ENCODE assay signal across 19 mouse cellular contexts in the genomic region with DNA sequence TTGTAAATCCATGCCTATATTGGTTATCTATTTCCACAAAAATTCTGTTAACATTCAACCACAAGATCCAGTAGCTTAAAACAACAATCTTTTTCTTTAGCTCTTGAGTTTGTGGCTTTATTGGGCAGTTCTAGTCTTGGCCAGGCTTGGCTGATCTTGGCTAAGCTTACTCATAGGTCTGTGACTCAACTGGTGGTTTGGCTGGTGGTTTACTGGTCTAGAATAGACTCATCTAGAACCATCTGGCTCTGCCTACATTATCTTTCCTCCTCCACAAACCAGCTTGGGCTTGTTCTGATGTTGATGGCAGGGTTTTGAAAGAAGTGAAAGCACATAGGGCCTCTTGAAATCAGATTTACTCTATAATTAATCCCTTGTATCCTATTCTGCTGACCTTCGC. TPM values are rescaled to one million over a fixed set of nuclear protein-coding genes. Genes with fewer than 3 reads are reported as not detected.
DNase-seq lines count a peak whose midpoint lies in the region; ATAC-seq and TF ChIP-seq lines count a peak whose summit lies in the region.
"Had no signal": no experiment of that assay in that cellular context is flagged by ENCODE, and none has a peak within 500 bp of the region (broad histone marks: within the 10 kb centered on the region; RNA-seq: fewer than 3 reads in every experiment).

No protein-coding gene starts in this region.

- WGBS in liver, postnatal 0 days (ENCODE audit: insufficient replicate concordance): 91% methylated on average over 1 of the region's 1 CpGs

- H3K4me2 ChIP-seq in liver, postnatal 0 days (ENCODE audit: low read depth, low read length): no peak overlapping the region
- H3K4me2 ChIP-seq: forebrain, embryonic 13.5 days had no signal

- H3K27me3 ChIP-seq in liver, postnatal 0 days (ENCODE audit: insufficient read depth, low read length): no peaks in the 10 kb centered on the region
- H3K27me3 ChIP-seq: forebrain, embryonic 13.5 days had no signal

- H3K36me3 ChIP-seq in liver, postnatal 0 days (replicated peaks; ENCODE audit: insufficient read depth, low read length): no peaks in the 10 kb centered on the region

- no peaks in the 10 kb centered on the region for H3K4me1 ChIP-seq in liver, postnatal 0 days (ENCODE audit: insufficient read depth)
- H3K4me1 ChIP-seq: forebrain, embryonic 13.5 days had no signal

- no peak overlapping the region for H3K27ac ChIP-seq in liver, postnatal 0 days (ENCODE audit: low read depth)
- H3K27ac ChIP-seq: forebrain, embryonic 13.5 days had no signal

- no peak for TF ChIP-seq CTCF in liver, postnatal 0 days (IDR thresholded peaks at IDR 0.05; ENCODE audit: low read depth)

- no peak for ATAC-seq in liver, postnatal 0 days
- ATAC-seq: intestine, embryonic 16.5 days; lung, postnatal 0 days; midbrain, embryonic 16.5 days had no signal

- DNase-seq in adrenal gland, postnatal 36 days: peak; percentile 7 to 15
- no peak for DNase-seq in adrenal gland, postnatal 25 days
- peak; percentile 53 to 59 for DNase-seq in right cerebral cortex, adult 2 months (ENCODE audit: low spot score in 2 of 2)
- DNase-seq in right cerebral cortex, postnatal 10 days (ENCODE audit: low spot score in 2 of 2): no peak
- DNase-seq in layer of hippocampus, adult 8-10 months (ENCODE audit: low spot score in 2 of 2): peak; percentile 55 to 72
- no peak for DNase-seq in gastrocnemius, postnatal 4 days (ENCODE audit: low spot score in 2 of 2)
- DNase-seq in spleen, postnatal 10 days (ENCODE audit: low spot score in 2 of 2): no peak
- DNase-seq in liver, postnatal 0 days: no peak
- DNase-seq: adrenal gland, postnatal 14 days; B cell, adult 2 months; cerebellum, adult 11-12 months; embryo, embryonic 11 days; gastrocnemius, postnatal 36 days; heart, postnatal 14 days; thymus, adult 18-20 months had no signal

- H3K4me3 ChIP-seq in liver, postnatal 0 days (ENCODE audit: low read depth, low read length): no peak overlapping the region
- H3K4me3 ChIP-seq: forebrain, embryonic 13.5 days had no signal

- no peaks in the 10 kb centered on the region for H3K9me3 ChIP-seq in liver, postnatal 0 days (ENCODE audit: low read length)
- H3K9me3 ChIP-seq: forebrain, embryonic 13.5 days had no signal

- no peak for TF ChIP-seq EP300 in liver, postnatal 0 days (IDR thresholded peaks at IDR 0.05; ENCODE audit: low read depth)

- H3K9ac ChIP-seq in liver, postnatal 0 days (replicated peaks): no peak overlapping the region
- H3K9ac ChIP-seq: forebrain, embryonic 13.5 days had no signal

RNA-seq across cellular contexts. Expression of gene Tle4, which starts 22.7 kb away (rescaled TPM):
- 10 to 100 TPM; 10.2 to 13.2 TPM for total RNA-seq in adrenal gland, postnatal 36 days (2021)
- 9.2 and 11.0 TPM in 2 replicates for total RNA-seq in adrenal gland, postnatal 25 days (2021)
- total RNA-seq in layer of hippocampus, adult 8-10 months (2022): 10 to 100 TPM; 42.1 to 45.0 (median 43.4) TPM
- 10 to 100 TPM; 17.7 to 20.0 TPM for total RNA-seq in gastrocnemius, postnatal 4 days (2021)
- polyA plus RNA-seq in liver, postnatal 0 days (2015; fragmentation: Nextera tagmentation; extraction: Ambion mirVana): 3.0 and 3.1 TPM in 2 replicates

Comparison
In these comparisons a context has a peak if more than half of its experiments do, and no peak if none do; other contexts are left out.
1. DNase-seq: peak in adrenal gland, postnatal 36 days (2 of 2), right cerebral cortex, adult 2 months (2 of 2) and layer of hippocampus, adult 8-10 months (2 of 2); none in adrenal gland, postnatal 25 days (single experiment), right cerebral cortex, postnatal 10 days (0 of 2), gastrocnemius, postnatal 4 days (0 of 2), spleen, postnatal 10 days (0 of 2) and liver, postnatal 0 days (single experiment).